Comparison of ENCODE assay signal across 13 mouse cellular contexts in genomic region chr15:93690011-93690410, GRCm38 (mm10).
A peak's percentile ranks its signal among the peaks of the same experiment; 100 is the strongest.
DNase-seq lines count a peak whose midpoint lies in the region; ATAC-seq and TF ChIP-seq lines count a peak whose summit lies in the region.
"Had no signal": no experiment of that assay in that cellular context is flagged by ENCODE, and none has a peak within 500 bp of the region (broad histone marks: within the 10 kb centered on the region; RNA-seq: fewer than 3 reads in every experiment).

No protein-coding gene starts in this region.

- 51% methylated on average over 10 of the region's 10 CpGs for WGBS in heart, adult 2 months
- WGBS in heart, embryonic 10.5 days, result 66% methylated on average over 10 of the region's 10 CpGs
- WGBS in liver, postnatal 0 days (ENCODE audit: insufficient replicate concordance), result 75% methylated on average over 10 of the region's 10 CpGs
- WGBS in midbrain, embryonic 15.5 days, result 91% methylated on average over 10 of the region's 10 CpGs

- H3K79me2 ChIP-seq in heart, adult 2 months (replicated peaks; ENCODE audit: control insufficient read depth, insufficient read depth, low read length), result no peaks in the 10 kb centered on the region

- no peak overlapping the region for H3K4me3 ChIP-seq in heart, adult 2 months
- H3K4me3 ChIP-seq in heart, embryonic 10.5 days, result no peak overlapping the region
- H3K4me3 ChIP-seq in layer of hippocampus, adult 2 months, result peak overlapping the region; percentile 29; the same call in 1 of the 2 replicates
- H3K4me3 ChIP-seq in liver, postnatal 0 days (ENCODE audit: low read depth, low read length), result no peak overlapping the region
- H3K4me3 ChIP-seq in midbrain, embryonic 15.5 days, result no peak overlapping the region
- H3K4me3 ChIP-seq: liver, embryonic 15.5 days; neural tube, embryonic 15.5 days had no signal

- no peak overlapping the region for H3K9ac ChIP-seq in heart, adult 2 months (ENCODE audit: low read depth, low read length)
- H3K9ac ChIP-seq in liver, postnatal 0 days (replicated peaks), result no peak overlapping the region
- H3K9ac ChIP-seq in midbrain, embryonic 15.5 days, result no peak overlapping the region
- H3K9ac ChIP-seq: liver, embryonic 15.5 days; neural tube, embryonic 15.5 days had no signal

- ATAC-seq in frontal cortex, adult (ENCODE audit: low TSS enrichment), result peak; percentile 97
- ATAC-seq in liver, postnatal 0 days, result no peak
- no peak for ATAC-seq in midbrain, embryonic 15.5 days (replicated peaks)
- ATAC-seq: inflammation-experienced regulatory T-cells, adult 6 months; midbrain, embryonic 16.5 days had no signal

- H3K36me3 ChIP-seq in heart, adult 2 months (ENCODE audit: control insufficient read depth, insufficient read depth, low read length), result no peaks in the 10 kb centered on the region
- H3K36me3 ChIP-seq in heart, embryonic 10.5 days, result no peaks in the 10 kb centered on the region
- no peaks in the 10 kb centered on the region for H3K36me3 ChIP-seq in liver, postnatal 0 days (replicated peaks; ENCODE audit: insufficient read depth, low read length)
- no peaks in the 10 kb centered on the region for H3K36me3 ChIP-seq in midbrain, embryonic 15.5 days (replicated peaks)
- H3K36me3 ChIP-seq: liver, embryonic 15.5 days; neural tube, embryonic 15.5 days had no signal

- H3K27ac ChIP-seq in heart, adult 2 months, result peak overlapping the region; percentile 23; the same call in 1 of the 2 replicates
- H3K27ac ChIP-seq in heart, embryonic 10.5 days, result no peak overlapping the region
- peak overlapping the region; percentile 68 for H3K27ac ChIP-seq in layer of hippocampus, adult 2 months
- no peak overlapping the region for H3K27ac ChIP-seq in liver, postnatal 0 days (ENCODE audit: low read depth)
- H3K27ac ChIP-seq in midbrain, embryonic 15.5 days, result no peak overlapping the region
- H3K27ac ChIP-seq: liver, embryonic 15.5 days; neural tube, embryonic 15.5 days had no signal

- intact Hi-C loops in heart, adult 2 months (cut with DNase I), result no loop called here
- intact Hi-C loops in left cerebral cortex, postnatal 36 days (cut with DNase I), result loop anchor here (2.0 to 10.0 kb wide), 2 partner anchors 93 to 135 kb away; no protein-coding TSS in a partner anchor

- no peaks in the 10 kb centered on the region for H3K27me3 ChIP-seq in heart, adult 2 months (ENCODE audit: control insufficient read depth, insufficient read depth, low read length)
- H3K27me3 ChIP-seq in heart, embryonic 10.5 days (ENCODE audit: insufficient read depth, poor library complexity, severe bottlenecking), result no peaks in the 10 kb centered on the region
- no peaks in the 10 kb centered on the region for H3K27me3 ChIP-seq in liver, postnatal 0 days (ENCODE audit: insufficient read depth, low read length)
- H3K27me3 ChIP-seq in midbrain, embryonic 15.5 days (replicated peaks), result no peaks in the 10 kb centered on the region
- H3K27me3 ChIP-seq: liver, embryonic 15.5 days; neural tube, embryonic 15.5 days had no signal

- H3K9me3 ChIP-seq in heart, embryonic 10.5 days, result no peaks in the 10 kb centered on the region
- H3K9me3 ChIP-seq in liver, postnatal 0 days (ENCODE audit: low read length), result no peaks in the 10 kb centered on the region
- no peaks in the 10 kb centered on the region for H3K9me3 ChIP-seq in midbrain, embryonic 15.5 days
- H3K9me3 ChIP-seq: liver, embryonic 15.5 days; neural tube, embryonic 15.5 days had no signal

- no peak for TF ChIP-seq EP300 in heart, adult 2 months (IDR thresholded peaks at IDR 0.05; ENCODE audit: insufficient read depth, low read depth, low read length)
- TF ChIP-seq EP300 in liver, postnatal 0 days (IDR thresholded peaks at IDR 0.05; ENCODE audit: low read depth), result no peak

- no peak for DNase-seq in heart, adult 2 months
- no peak for DNase-seq in heart, embryonic 10.5 days (ENCODE audit: low spot score)
- DNase-seq in layer of hippocampus, adult 2 months (ENCODE audit: low spot score in 2 of 2), result peak; percentile 24 to 61
- peak; percentile 65 to 67 for DNase-seq in left cerebral cortex, postnatal 36 days (ENCODE audit: low spot score in 2 of 2)
- DNase-seq in liver, postnatal 0 days, result no peak
- no peak for DNase-seq in liver
- DNase-seq: spleen, adult 18-20 months had no signal

- no peak overlapping the region for H3K4me2 ChIP-seq in liver, postnatal 0 days (ENCODE audit: low read depth, low read length)
- no peak overlapping the region for H3K4me2 ChIP-seq in midbrain, embryonic 15.5 days
- H3K4me2 ChIP-seq: liver, embryonic 15.5 days; neural tube, embryonic 15.5 days had no signal

- no peak for TF ChIP-seq POLR2A in heart, adult 2 months (IDR thresholded peaks at IDR 0.05; ENCODE audit: insufficient read depth, low read depth, low read length)

- TF ChIP-seq CTCF in heart, adult 2 months (IDR thresholded peaks at IDR 0.05), result no peak
- TF ChIP-seq CTCF in layer of hippocampus, adult 2 months (conservative IDR thresholded peaks at IDR 0.05), result no peak
- TF ChIP-seq CTCF in liver, postnatal 0 days (IDR thresholded peaks at IDR 0.05; ENCODE audit: low read depth), result no peak

- 0 out of 2 replicates have a peak, but pooled peaks cover 2% of the 10 kb centered on the region for H3K4me1 ChIP-seq in heart, adult 2 months (ENCODE audit: control insufficient read depth, insufficient read depth, low read length)
- peaks cover 26% of the 10 kb centered on the region for H3K4me1 ChIP-seq in heart, embryonic 10.5 days
- no peaks in the 10 kb centered on the region for H3K4me1 ChIP-seq in liver, postnatal 0 days (ENCODE audit: insufficient read depth)
- H3K4me1 ChIP-seq in midbrain, embryonic 15.5 days, result no peaks in the 10 kb centered on the region
- H3K4me1 ChIP-seq: liver, embryonic 15.5 days; neural tube, embryonic 15.5 days had no signal

Comparison
In these comparisons a context has a peak if more than half of its experiments do, and no peak if none do; other contexts are left out.
1. H3K27ac ChIP-seq: peak in heart, adult 2 months (single experiment) and layer of hippocampus, adult 2 months (single experiment); none in heart, embryonic 10.5 days (single experiment), liver, postnatal 0 days (single experiment) and midbrain, embryonic 15.5 days (single experiment).
2. DNase-seq: peak in layer of hippocampus, adult 2 months (2 of 2) and left cerebral cortex, postnatal 36 days (2 of 2); none in heart, adult 2 months (0 of 2), heart, embryonic 10.5 days (single experiment), liver, postnatal 0 days (single experiment) and liver (single experiment).